Comparison of ENCODE assay signal across 8 mouse cellular contexts in genomic region chr6:137053464-137053863, GRCm38 (mm10).
A peak's percentile ranks its signal among the peaks of the same experiment; 100 is the strongest.
DNase-seq lines count a peak whose midpoint lies in the region; ATAC-seq lines count a peak whose summit lies in the region.
"Had no signal": no experiment of that assay in that cellular context is flagged by ENCODE, and none has a peak within 500 bp of the region (broad histone marks: within the 10 kb centered on the region; RNA-seq: fewer than 3 reads in every experiment).

No protein-coding gene starts in this region.

- WGBS in forebrain, embryonic 12.5 days: 79% methylated on average over 5 of the region's 5 CpGs

- H3K4me1 ChIP-seq in forebrain, embryonic 12.5 days: no peaks in the 10 kb centered on the region
- H3K4me1 ChIP-seq: midbrain, embryonic 12.5 days had no signal

- H3K9me3 ChIP-seq in forebrain, embryonic 12.5 days: peaks cover 4% of the 10 kb centered on the region; the same call in 1 of the 2 replicates

- no peaks in the 10 kb centered on the region for H3K36me3 ChIP-seq in forebrain, embryonic 12.5 days (replicated peaks)
- H3K36me3 ChIP-seq: midbrain, embryonic 12.5 days had no signal

- H3K4me2 ChIP-seq in forebrain, embryonic 12.5 days: no peak overlapping the region
- H3K4me2 ChIP-seq: midbrain, embryonic 12.5 days had no signal

- no peak overlapping the region for H3K9ac ChIP-seq in forebrain, embryonic 12.5 days
- H3K9ac ChIP-seq: midbrain, embryonic 12.5 days had no signal

- no peak for ATAC-seq in forebrain, embryonic 12.5 days (ENCODE audit: low FRiP score)

- H3K27ac ChIP-seq in forebrain, embryonic 12.5 days: no peak overlapping the region
- H3K27ac ChIP-seq: midbrain, embryonic 12.5 days had no signal

- DNase-seq in layer of hippocampus, postnatal 10 days (ENCODE audit: low spot score in 2 of 2): peak; percentile 28 to 39
- DNase-seq in layer of hippocampus, adult 9-11 months: no peak
- DNase-seq in NIH3T3 (ENCODE audit: low read depth): peak; percentile 72
- DNase-seq in adrenal gland, postnatal 25 days: peak; percentile 56
- DNase-seq in kidney, postnatal 25 days: peak; percentile 49 to 67
- peak; percentile 19 for DNase-seq in retina, postnatal 7 days (ENCODE audit: low read depth, low spot score)

- H3K4me3 ChIP-seq in forebrain, embryonic 12.5 days (replicated peaks): no peak overlapping the region
- H3K4me3 ChIP-seq: midbrain, embryonic 12.5 days had no signal

- no peaks in the 10 kb centered on the region for H3K27me3 ChIP-seq in forebrain, embryonic 12.5 days
